Mouse (Mus musculus): ENCODE measurements around the gene Atg14.
"Not testable (repeated sequence)": the region's sequence is repeated elsewhere in the genome, so short reads cannot be mapped to it uniquely, and the experiment has no call there.

The Atg14 gene

GRCm38 (mm10) chr14:47544286-47544685 lies 26.2 kb downstream of the Atg14 start:
- DNase-seq (ENCODE audit: low read depth, low spot score) = no peak

- DNase-seq (ENCODE audit: low read depth, low spot score) = no peak
These were observed 28.2 kb downstream of the Atg14 start for GRCm38 (mm10) chr14:47542283-47542682.

GRCm38 (mm10) chr14:47541325-47541948 lies 29.0 kb downstream of the Atg14 start:
- DNase-seq (ENCODE audit: low read depth, low spot score) = peak; percentile 45

- DNase-seq (ENCODE audit: low read depth, low spot score) = no peak
These were observed 35.4 kb downstream of the Atg14 start for GRCm38 (mm10) chr14:47535096-47535495.

- DNase-seq (ENCODE audit: low read depth, low spot score) = no peak
These were observed 36.3 kb downstream of the Atg14 start for GRCm38 (mm10) chr14:47534176-47534525.

GRCm38 (mm10) chr14:47533365-47534175 lies 36.9 kb downstream of the Atg14 start:
- peak; percentile 72 for DNase-seq (ENCODE audit: low read depth, low spot score)

- no peak for DNase-seq (ENCODE audit: low read depth, low spot score)
These were observed 38.0 kb downstream of the Atg14 start for GRCm38 (mm10) chr14:47532496-47532895.

- not testable (repeated sequence) for DNase-seq (ENCODE audit: low read depth, low spot score)
These were observed 40.9 kb downstream of the Atg14 start for GRCm38 (mm10) chr14:47529592-47529991.

- DNase-seq (ENCODE audit: low read depth, low spot score) = peak; percentile 80
These were observed 41.4 kb downstream of the Atg14 start for GRCm38 (mm10) chr14:47529019-47529418.

- no peak for DNase-seq (ENCODE audit: low read depth, low spot score)
These were observed 42.2 kb downstream of the Atg14 start for GRCm38 (mm10) chr14:47528293-47528692.

- no peak for DNase-seq (ENCODE audit: low read depth, low spot score)
These were observed 42.6 kb downstream of the Atg14 start for GRCm38 (mm10) chr14:47527833-47528232.

GRCm38 (mm10) chr14:47525861-47526260 lies 44.6 kb downstream of the Atg14 start:
- DNase-seq (ENCODE audit: low read depth, low spot score) = no peak

GRCm38 (mm10) chr14:47525374-47525773 lies 45.1 kb downstream of the Atg14 start:
- DNase-seq (ENCODE audit: low read depth, low spot score) = no peak

- no peak for DNase-seq (ENCODE audit: low read depth, low spot score)
These were observed 48.1 kb downstream of the Atg14 start for GRCm38 (mm10) chr14:47522301-47522700.

- no peak for DNase-seq (ENCODE audit: low read depth, low spot score)
These were observed 48.8 kb downstream of the Atg14 start for GRCm38 (mm10) chr14:47521609-47522008.

GRCm38 (mm10) chr14:47520751-47521449 lies 49.5 kb downstream of the Atg14 start:
- DNase-seq (ENCODE audit: low read depth, low spot score) = no peak

GRCm38 (mm10) chr14:47518619-47519018 lies 51.8 kb downstream of the Atg14 start:
- DNase-seq (ENCODE audit: low read depth, low spot score) = peak; percentile 64

GRCm38 (mm10) chr14:47516755-47517154 lies 53.7 kb downstream of the Atg14 start:
- no peak for DNase-seq (ENCODE audit: low read depth, low spot score)

- peak; percentile 47 for DNase-seq (ENCODE audit: low read depth, low spot score)
These were observed 54.8 kb downstream of the Atg14 start for GRCm38 (mm10) chr14:47515636-47516035.

- peak; percentile 43 for DNase-seq (ENCODE audit: low read depth, low spot score)
These were observed 55.5 kb downstream of the Atg14 start for GRCm38 (mm10) chr14:47514816-47515453.

GRCm38 (mm10) chr14:47513606-47514005 lies 56.8 kb downstream of the Atg14 start:
- DNase-seq (ENCODE audit: low read depth, low spot score) = no peak

- DNase-seq (ENCODE audit: low read depth, low spot score) = no peak
These were observed 60.2 kb downstream of the Atg14 start for GRCm38 (mm10) chr14:47510244-47510643.

Data from CD4-positive, CD25-positive, alpha-beta regulatory T cell, adult 2 months (primary cell).